Mouse (Mus musculus) bone marrow macrophage, adult 2 months (primary cell): ENCODE results near the gene D130043K22Rik.

Experiments used
- CTCF ChIP-seq: IDR thresholded peaks from 2 replicates; pipeline ENCODE4 v1.5.1; 2012; ENCODE audit warnings: low read depth, mild to moderate bottlenecking, low read length, moderate library complexity
- POLR2A ChIP-seq: IDR thresholded peaks from 2 replicates; pipeline ENCODE4 v1.6.1; 2012; ENCODE audit warnings: mild to moderate bottlenecking, low read depth, low read length, borderline replicate concordance

DNA sequence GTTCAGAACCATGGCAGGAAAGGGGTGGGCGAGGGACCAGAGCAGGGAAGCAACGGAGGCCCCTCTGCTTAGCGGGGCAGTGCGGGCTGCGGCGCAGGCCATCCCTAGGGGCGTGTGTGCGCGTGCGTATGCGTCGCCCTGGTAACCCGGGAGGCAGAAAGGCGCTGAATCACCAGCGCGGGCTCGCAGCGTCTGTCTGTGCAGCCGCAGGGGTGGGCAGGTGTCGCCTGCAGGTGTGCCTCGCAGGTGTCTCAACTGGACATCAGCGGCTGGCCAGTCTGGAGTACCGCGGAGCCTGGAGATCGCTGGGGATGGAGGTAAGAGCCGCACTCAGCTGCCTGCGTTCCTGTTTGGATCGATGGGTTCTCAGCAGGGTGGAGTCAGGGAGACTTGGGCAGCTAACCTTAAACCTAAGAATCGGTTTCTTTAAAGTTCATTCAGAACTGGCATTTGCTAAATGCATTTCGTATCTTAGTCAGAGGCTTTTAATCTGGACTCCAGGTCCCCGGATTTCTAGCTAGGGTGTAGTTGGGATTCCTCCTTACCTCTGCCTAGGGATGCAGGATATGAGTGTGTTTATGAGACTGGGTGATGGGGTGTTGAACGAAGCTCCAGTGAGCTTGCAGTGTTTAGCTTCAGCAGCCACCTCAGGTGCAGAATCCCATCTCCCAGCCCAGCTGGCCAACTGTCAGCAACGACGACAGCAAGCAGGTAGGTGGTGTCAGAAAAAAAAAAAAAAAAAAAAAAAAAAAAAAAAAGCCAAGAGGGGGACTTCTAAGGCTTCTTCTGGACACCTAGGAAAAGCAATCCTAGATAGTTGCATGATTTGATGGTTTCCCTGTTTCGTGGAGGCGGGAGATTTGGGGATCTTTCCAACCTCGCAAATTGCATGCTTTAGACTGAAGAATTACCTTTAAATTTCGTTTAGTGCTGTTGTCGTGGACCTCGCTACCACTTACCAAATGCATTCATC lies at the start of gene D130043K22Rik:
- TF ChIP-seq CTCF (no peak), POLR2A (no peak)
